Mouse (Mus musculus): Measurements from ENCODE around the gene B9d1.

B9d1 gene

DNA sequence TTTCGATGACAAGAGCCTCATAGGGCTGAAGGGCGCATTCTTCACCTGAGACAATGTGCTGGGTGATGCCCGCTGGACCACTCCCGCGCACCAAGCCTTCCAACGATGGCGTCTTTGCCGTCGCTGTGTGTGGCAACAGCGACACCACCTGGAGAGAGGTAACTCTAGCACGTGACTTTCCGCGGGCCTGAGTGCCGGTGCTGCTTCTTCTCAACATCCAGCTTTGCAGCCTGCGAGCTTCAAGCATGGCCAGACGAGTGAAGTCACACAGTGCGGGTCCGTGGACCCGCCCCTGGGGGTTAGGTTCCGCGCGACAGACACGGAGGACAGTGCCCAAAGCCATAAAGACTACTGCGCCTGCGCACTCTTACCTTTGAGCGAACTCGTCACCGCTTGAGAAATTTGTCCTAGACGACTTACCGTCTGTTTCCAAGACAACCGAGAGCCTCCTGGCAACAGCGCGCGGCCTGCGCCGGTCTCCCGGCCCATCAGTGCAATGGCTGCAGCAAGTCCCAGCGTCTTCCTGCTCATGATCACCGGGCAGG is at the start of gene B9d1:
Gene B9d1 (plus strand): TSS at position 432 of the 545 bp plus-strand sequence.
- DNase-seq (ENCODE audit: low spot score in 2 of 2): peak; percentile 98

GRCm38 (mm10) chr11:61464071-61464470 is 40.9 kb upstream of the B9d1 start:
- DNase-seq (ENCODE audit: low spot score in 2 of 2): no peak

DNA sequence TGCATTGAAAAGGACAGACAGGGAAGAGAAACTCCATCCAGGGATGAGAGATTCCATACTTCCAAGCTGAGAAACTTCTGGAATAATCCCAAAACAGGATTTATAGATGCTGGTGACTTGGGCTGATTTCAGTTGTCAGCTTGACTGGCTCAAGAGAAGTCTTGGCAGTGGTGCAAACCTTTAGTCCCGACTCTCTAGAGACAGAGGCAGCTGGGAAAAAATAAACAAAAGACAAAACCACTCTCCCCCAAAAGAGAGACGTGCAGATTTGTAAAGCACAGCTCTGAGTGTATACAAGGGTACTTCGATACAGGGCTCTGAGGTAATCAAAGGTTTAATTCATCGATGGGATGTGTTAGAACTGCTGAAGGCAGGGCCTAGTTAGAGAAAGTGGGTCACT is 39.5 kb upstream of the B9d1 start:
- DNase-seq (ENCODE audit: low spot score in 2 of 2): no peak

- DNase-seq (ENCODE audit: low spot score in 2 of 2): no peak
These were observed 36.4 kb upstream of the B9d1 start for GRCm38 (mm10) chr11:61468534-61468933.

- DNase-seq (ENCODE audit: low spot score in 2 of 2): no peak
These were observed 35.5 kb upstream of the B9d1 start for GRCm38 (mm10) chr11:61469317-61469917.

- DNase-seq (ENCODE audit: low spot score in 2 of 2): no peak
These were observed 34.1 kb upstream of the B9d1 start for GRCm38 (mm10) chr11:61470880-61471279.

DNA sequence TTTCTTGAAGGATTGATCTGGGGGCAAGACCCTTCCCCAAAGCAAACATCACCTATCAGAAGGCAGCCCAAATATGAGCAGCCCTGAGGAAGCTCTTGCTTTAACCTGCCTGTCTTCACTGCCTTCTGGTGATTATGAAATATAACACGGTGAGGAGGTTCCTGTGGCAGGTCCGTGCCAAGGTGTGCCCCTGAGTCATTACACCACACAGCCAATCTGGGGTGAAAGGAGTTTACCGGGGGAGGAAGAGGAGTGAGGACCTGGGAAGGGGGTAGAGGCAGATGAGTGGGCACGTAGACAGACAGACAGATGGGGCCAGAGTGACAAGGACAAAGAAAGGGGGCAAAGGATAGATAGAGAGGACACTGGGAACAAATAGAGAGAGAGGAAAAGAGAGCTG is 31.3 kb upstream of the B9d1 start:
- no peak for DNase-seq (ENCODE audit: low spot score in 2 of 2)

DNA sequence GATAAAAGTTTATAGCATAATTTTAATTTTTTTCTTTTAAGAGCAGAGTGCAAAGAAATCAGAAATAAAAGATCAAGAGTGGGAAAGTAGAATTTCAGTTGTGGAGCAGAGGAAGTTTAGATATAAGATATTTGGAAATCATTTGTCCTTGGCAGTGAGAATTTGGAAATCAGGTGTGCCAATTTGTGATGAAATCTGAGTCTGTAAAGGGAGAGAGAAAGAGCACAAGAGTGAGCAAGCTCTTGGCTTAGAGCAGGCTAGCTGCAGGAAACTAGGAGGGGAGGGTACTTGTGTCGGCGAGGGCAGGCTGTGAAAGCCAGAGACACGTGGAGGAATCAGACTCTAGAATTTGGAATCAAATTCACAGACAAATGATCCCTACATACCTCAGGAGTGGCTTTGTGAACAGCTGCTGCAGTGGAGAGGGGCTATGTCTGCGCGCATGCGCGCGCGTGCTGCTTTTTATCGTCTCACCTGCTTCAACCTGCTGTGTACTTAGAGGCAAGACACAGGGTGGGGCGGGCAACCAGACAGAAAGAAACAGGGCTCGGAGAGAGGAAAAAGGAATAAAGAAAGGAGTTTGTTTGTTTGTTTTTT is 28.1 kb upstream of the B9d1 start:
- no peak for DNase-seq (ENCODE audit: low spot score in 2 of 2)

DNA sequence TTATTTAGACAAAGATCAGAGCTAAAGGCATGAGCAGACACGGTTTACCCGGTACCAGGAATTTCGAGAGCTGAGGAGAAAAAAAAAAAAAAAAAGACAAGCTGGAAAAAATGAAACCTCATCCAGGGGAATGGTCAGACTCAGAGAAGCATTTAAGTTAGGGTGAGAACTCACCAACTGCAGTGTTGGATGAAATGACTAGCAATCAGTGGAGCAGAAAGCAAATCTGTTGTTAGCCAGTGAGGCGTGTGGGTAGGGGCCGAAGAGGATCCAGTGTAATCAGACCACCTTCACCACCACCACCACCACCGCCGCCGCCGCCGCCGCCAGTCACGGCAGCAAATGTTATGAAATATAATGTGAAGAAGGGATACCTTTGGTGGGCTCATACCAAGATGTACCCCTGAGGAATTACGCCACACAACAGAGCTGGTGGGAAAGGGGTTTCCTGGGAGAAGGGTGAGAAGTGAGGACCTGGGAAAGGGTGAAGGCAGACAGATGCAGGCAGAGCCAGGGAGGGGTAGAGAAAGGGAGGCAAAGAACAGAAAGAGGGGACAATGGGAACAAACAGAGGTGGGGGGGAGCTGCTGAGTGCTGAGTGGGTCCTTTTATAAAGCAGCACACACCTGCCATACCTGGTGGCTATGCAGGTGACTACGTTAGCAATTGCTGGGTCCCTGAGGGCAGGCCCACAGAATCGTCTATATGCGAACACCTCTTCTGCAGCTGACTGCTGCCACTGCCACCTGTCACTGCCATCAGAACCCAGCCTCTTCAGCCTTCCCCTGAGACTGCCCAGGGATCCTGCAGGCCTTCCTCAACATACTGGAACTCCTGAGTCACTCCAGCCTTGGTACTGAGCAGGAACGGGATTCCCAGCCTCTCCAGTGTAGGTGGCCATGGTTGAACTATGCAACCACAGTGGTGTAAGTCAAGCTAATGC is 27.1 kb upstream of the B9d1 start:
- no peak for DNase-seq (ENCODE audit: low spot score in 2 of 2)

GRCm38 (mm10) chr11:61478788-61479187 is 26.2 kb upstream of the B9d1 start:
- DNase-seq (ENCODE audit: low spot score in 2 of 2): no peak

DNA sequence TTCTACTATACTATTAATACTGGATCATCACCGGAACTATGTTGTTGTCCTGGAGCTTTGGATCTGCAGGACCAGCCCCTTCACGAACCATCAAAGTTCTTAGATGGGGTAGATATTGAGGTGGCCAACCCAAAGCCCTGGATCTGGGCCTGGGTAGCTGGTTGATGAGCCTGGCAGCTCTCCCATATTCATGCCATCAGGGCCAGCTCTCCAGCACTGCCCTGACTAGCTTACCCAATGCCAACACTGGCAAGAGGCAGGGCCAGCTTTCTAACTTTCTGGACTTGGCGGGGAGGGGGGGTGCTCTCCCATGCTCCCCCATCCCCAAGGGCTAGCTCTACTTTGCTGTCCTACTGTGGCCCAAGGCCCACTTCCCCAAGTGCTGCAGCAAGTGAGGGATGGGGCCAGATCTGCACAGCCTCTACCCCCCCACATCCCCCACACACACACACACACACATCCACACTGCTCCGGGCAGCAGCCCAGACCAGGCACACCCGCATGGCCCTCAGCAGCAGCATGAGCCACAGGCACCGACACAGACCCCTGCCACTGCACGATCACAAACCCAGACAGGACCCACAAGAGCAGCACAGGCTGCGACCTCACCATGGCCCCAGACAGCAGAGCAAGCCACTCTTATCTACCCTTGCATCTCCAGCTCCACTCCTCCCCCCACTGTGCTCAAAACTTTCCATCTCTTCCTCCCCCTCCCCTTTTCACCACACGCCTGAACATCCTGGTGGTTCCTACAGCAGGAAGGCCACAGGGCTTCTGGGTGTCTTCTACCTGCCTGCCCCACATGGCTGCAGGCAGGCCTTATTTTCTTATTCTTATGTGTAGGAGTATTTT is 23.5 kb upstream of the B9d1 start:
- DNase-seq (ENCODE audit: low spot score in 2 of 2): no peak

GRCm38 (mm10) chr11:61483226-61483845 is 21.6 kb upstream of the B9d1 start:
- no peak for DNase-seq (ENCODE audit: low spot score in 2 of 2)

DNA sequence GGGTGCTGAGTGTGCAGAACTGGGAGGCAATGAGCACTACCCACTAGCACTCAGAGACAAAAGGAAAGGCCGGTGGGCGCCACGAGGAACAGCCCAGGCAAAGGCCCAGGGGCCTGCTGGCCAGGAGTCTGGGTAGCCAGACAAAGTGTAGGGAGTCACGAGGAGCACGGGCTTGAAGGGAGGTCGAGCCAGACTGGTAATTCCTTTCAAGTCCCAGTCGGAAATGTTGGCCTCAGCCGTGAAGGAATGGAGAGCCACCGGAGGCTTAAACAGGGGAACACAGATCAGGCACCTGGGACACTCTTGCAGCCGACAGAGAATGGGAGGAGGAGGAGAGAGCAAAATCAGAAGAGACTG is 20.7 kb upstream of the B9d1 start:
- DNase-seq (ENCODE audit: low spot score in 2 of 2): no peak

GRCm38 (mm10) chr11:61484613-61485540 is 20.1 kb upstream of the B9d1 start, which contains the start of gene Mfap4:
Gene Mfap4, plus strand, starts transcription at chr11:61485431.
- DNase-seq (ENCODE audit: low spot score in 2 of 2): no peak

GRCm38 (mm10) chr11:61485541-61486457 is 19.1 kb upstream of the B9d1 start:
- DNase-seq (ENCODE audit: low spot score in 2 of 2): no peak

GRCm38 (mm10) chr11:61486458-61487219 is 18.3 kb upstream of the B9d1 start:
- no peak for DNase-seq (ENCODE audit: low spot score in 2 of 2)

DNA sequence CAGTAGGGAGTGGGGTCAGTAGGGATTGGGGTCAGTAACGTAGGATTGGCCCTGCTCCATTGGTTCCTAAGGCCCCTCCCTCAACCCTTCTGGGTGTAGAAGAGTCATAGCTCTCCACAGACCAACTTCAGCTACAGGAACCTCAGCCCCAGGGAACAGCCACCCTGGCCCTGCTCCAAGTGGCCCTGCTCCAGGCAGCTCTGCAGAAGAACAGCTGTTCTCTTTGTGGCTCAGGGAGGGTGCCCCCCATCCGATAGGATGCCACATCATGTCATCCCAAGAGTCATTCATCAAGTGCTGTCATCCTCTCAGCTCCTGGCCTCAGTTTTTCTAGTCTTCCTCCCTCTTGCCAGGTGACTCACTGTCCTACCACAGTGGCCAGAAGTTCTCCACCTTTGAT is 17.5 kb upstream of the B9d1 start:
- DNase-seq (ENCODE audit: low spot score in 2 of 2): no peak

DNA sequence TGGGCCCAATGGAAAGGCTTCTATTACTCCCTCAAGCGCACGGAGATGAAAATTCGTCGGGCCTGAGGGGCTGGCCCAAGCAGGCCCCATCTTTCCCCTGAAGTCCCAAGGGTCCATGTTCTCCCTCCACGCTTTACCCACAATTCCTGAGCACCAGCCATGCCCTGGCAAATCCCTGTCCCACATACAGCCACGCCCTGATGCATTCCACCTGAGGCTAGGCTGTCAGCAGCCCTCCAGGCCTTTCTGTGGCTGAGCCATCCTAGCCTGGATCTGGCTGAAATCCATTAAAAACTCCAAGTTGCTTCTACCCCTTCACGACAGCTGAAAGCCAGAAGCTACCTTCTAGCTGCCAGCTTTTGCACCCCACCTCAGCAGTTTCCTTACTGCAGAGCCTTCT is 17.0 kb upstream of the B9d1 start:
- no peak for DNase-seq (ENCODE audit: low spot score in 2 of 2)

All from frontal cortex, postnatal 25 days (tissue).